Mouse (Mus musculus) cerebellum, postnatal 10 days (tissue): ENCODE results near the gene Igsf9.

Experiments
- DNase-seq, 2 experiments: peaks; one replicate each; pipeline ENCODE4 v3.0.0; 2021; ENCODE audit warnings: mixed read lengths in 2 of 2

The Igsf9 gene

DNA sequence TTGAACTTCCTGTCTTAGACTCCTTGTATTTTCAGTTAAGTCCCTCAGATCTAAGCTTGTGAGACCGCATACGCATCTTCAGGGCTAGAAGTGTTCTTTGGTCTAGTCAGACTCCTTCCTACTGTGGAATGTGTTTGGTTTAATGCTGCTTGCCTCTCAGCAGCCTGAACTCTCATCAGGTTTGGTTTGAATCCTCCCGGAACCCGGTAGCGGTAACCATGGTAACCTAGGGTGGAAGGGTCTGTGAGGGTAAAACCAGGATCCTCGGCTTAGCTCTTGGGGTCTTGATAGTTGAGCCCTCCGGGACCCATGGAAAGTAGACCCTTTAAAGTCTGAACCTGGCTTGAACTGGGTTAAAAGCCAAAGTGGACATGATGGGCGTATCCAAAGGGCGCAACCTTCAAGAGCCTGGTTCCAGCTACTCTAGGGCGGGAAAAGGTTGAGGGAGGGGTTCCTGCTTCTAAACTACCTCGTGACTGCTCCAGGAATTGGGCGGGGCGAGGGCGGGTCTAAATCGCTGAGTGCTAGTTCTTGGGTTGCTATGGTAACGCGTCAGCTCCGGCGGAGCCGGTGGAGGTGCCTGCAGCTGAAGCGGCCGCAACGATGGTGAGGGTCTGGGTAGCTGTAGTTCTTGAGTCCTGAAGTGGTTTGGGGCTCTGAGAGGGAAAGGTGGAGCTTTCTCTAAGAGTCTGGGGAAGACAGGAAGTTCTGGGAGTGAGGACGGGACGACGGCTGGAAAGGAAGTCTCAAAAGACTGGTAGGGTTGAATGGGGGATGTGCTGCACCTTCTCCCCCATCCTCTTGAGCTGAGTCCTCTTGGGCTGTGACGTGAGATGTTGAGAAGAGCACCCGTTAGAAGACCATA is 39.2 kb downstream of the Igsf9 start, which contains the start of gene Cfap45:
TSS of gene Cfap45 (plus strand) at position 226 of the 865 bp plus-strand sequence.
- peak; percentile 85 to 89 for DNase-seq

- no peak for DNase-seq
These were observed 40.9 kb downstream of the Igsf9 start for GRCm38 (mm10) chr1:172522524-172522923.

GRCm38 (mm10) chr1:172523699-172524101 is 42.1 kb downstream of the Igsf9 start:
- no peak for DNase-seq

GRCm38 (mm10) chr1:172525027-172525764 is 43.6 kb downstream of the Igsf9 start:
- no peak for DNase-seq

DNA sequence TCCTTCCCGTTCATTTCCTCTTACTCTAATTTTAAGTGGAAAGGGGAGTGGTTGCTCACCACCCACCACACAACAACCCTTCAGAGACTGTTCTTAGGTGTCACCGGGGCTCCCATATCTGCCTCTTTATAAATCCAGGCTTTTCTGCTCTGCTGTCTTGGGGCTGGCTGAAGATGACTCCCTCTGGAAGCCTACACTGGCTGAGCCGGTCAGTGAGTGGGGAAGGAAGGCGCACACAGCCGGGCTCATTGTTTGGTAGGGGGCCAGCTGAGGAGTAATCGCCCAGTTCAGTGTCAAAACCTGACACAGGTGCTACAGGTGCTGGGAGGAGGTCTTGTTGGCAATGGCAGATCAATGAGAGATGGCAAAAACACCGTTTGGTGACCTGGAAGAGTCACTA is 44.4 kb downstream of the Igsf9 start:
- DNase-seq = no peak

- no peak for DNase-seq
These were observed 44.9 kb downstream of the Igsf9 start for GRCm38 (mm10) chr1:172526380-172527081.

DNA sequence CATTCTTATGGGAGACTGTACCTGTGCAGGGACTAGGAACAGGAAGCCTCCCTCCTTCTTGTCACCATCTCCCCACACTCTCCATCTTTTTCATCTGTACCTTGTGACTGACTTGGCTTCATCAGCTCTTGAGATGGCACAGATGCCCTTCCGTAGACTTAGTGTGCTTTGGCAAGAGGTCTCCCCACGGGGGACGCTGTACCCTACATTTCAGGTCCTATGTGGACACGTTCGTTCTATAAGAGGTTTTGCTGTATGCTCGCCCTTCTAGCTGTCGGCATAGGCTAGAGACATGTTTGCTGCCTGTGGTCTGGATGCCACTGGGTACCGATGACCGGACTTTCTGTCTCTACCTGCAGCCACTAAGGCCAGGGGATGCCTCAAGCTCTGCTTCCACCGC is 45.8 kb downstream of the Igsf9 start:
- no peak for DNase-seq

DNA sequence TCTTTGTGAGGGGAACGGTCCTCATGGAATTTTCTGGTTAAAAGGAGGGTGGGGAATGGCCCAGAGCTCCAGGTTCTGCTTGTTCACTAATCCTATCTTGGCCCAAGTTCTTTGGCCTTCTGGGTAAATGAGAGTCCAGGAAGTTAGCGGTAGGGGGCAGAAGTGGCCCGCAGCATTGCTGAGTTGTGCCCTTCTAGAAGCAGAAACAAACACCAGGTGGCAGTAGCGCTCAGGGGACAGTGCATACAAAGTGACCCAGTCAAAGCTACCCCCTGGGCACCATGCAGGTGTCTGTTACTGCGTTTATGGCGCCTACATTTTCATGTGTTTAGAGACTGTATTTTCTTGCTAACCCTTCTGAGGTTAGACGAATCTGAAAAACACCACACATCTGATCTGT is 47.1 kb downstream of the Igsf9 start:
- DNase-seq = peak; percentile 96 to 98

- peak in 1 of 2 experiments; percentile 28 for DNase-seq
These were observed 49.1 kb downstream of the Igsf9 start for GRCm38 (mm10) chr1:172530544-172531220.

- DNase-seq = peak; percentile 72 to 78
These were observed 51.0 kb downstream of the Igsf9 start for GRCm38 (mm10) chr1:172532551-172532950.

- peak; percentile 66 to 73 for DNase-seq
These were observed 53.5 kb downstream of the Igsf9 start for GRCm38 (mm10) chr1:172535116-172535515.

DNA sequence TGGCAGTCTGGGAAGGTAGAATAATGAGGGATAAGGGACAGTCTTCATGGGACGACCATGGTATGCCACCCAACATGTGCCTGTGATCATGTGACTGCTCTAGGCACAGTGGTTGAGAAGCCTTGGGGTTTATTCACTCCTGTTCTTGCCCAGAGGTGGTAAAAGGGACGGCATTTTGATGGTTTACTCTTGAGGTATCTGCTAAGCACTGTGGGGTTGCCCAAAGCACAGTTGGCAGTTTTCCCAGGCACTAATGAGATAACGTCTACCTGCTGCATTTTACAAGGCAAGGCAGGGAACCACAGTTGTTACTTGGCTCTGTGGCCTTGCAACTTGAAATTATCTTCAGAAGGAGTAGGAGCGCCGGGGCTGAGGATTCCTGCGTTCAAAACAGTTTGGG is 58.2 kb downstream of the Igsf9 start:
- DNase-seq = peak; percentile 43 to 45

GRCm38 (mm10) chr1:172540283-172540820 is 58.8 kb downstream of the Igsf9 start:
- DNase-seq = no peak

- DNase-seq = no peak
These were observed 64.5 kb downstream of the Igsf9 start for GRCm38 (mm10) chr1:172546062-172546461.
